Mouse (Mus musculus) yolk sac, embryonic 10.5 days (tissue): ENCODE measurements at regions not wholly inside any gene's neighbourhood (a gene's known extent, or its start where the extent isn't known, plus 50 kb on each side); places are given as distances from the start of the nearest gene placed in this dataset.

Source experiments
- DNase-seq: peaks from one replicate; pipeline ENCODE4 v3.0.0-alpha.2; 2017; ENCODE audit warnings: low spot score

DNA sequence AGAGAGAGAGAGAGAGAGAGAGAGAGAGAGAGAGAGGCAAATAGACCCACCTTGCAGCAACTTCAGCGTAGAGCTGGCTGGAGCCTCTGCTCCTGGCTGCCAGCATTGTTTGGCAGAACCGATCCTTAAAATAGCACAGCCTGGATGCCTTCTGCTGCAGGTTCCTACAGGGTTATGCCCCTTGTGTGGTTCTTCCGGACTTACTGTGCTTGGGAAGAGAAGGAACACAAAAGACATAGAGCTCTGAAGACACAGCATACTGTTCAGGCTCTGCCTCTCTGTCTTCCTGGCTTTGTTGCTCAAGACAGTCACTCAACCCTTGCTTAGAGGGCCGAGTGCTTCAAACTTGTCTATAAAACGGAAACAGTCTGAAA lies 86.2 kb upstream of the Slc25a26 start:
- DNase-seq = no peak

DNA sequence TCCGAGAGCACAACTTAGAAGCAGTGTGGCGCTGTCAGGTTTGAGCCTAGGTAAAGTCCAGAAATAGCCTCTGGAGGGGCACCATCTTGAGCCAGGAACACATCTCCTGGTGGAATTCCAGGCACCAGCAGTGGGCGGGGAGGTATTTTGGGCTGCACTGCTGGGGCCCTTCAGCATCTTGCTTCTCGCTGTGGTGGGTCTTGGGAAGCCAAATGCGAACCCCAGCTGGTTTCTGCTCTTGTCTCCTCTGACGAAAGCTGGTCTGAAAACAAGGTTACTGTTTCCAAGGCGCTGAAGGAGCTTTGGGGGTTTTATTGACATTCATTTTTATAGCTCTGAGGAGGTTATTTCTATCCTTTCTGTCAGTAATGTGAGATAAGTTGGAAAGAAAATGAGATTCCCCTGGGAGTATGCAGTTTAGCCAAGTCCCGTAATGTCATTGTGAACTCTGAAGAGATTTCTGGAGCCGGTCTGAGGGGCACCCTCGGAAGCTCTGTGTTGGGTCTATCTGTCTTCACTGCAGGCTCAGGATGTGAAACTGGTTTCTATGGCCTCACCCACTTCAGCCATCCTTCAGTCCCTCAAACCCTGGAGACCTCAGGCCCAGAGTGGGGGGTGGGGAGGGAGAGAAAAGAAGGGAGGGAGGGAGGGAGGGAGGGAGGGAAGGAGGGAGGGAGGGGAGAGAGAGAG lies 86.7 kb upstream of the Slc25a26 start:
- DNase-seq = no peak

DNA sequence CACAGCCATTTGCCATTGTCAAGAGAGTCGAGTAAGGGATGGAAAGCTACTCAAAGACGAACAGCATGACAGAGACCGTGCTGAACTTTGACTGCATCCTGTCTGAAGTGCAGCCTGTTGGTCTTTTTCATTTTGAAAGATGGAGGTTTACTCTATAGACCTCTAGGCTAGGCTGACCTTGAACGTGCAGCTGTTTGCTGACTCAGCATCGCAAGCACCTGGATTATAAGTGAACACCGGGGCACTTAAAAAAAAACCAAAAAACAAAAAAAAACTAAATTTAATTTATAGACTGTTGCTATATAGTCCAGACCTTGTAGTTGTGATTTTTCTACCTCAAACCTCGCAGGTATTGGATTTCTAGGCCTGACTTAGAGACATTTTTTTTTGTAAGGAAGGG lies 87.8 kb upstream of the Slc25a26 start:
- no peak for DNase-seq

DNA sequence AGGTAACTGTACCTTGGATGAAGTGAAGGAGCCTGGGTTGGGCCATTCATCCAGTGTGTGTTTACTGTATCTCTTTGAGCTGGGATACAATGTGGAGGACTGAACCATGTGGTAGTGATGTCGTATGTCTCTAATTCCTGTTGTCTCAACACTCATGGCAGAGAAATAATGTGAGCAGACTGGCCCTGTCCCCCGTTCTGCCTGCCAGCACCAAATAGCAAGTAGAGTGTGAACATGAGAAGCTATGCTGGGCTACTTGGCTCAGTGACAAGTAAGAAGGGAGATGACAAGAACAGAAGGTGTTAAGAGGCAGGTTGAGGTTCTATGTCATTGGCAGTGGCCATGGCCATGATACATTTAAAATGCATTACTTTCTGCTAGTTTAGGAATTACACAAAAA lies 89.7 kb upstream of the Slc25a26 start:
- DNase-seq = no peak

DNA sequence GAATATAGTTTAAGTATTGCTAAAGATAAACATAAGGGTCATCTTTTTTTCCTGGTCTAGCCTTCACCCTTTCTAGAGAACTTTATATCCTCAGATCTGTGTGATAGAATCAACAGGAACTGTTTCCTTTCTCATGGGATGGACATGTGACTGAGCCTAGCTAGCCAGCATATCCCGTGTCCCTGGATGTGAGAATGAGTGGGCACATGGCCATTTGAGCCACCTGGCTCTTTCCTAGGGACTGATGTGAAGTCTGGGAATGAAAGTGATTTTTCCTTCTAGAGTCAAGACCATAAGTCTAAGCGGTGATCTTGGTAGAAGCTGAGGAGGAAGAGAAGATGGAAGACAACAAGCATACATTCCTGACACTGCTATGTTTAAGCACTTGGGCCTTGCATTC lies 91.1 kb upstream of the Slc25a26 start:
- DNase-seq = no peak

DNA sequence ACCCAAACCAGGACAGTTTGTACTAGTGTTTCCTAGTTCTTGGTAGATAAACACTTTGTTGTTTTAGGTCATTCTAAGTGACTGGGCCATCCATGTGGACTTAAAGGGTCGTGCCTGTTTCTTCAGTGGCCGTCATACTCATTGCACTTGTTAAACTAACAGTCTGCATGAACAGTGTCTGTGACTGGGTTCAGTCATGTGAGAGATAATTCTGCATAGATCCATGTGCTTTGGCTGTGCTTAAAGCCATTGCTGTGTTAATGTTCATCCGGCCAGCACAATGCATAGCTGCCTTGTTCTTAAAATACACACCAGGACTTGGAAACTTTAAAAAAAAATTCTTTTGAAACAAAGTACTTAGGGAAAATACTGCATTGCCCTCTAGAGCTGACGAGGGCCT lies 92.4 kb upstream of the Slc25a26 start:
- DNase-seq = no peak

DNA sequence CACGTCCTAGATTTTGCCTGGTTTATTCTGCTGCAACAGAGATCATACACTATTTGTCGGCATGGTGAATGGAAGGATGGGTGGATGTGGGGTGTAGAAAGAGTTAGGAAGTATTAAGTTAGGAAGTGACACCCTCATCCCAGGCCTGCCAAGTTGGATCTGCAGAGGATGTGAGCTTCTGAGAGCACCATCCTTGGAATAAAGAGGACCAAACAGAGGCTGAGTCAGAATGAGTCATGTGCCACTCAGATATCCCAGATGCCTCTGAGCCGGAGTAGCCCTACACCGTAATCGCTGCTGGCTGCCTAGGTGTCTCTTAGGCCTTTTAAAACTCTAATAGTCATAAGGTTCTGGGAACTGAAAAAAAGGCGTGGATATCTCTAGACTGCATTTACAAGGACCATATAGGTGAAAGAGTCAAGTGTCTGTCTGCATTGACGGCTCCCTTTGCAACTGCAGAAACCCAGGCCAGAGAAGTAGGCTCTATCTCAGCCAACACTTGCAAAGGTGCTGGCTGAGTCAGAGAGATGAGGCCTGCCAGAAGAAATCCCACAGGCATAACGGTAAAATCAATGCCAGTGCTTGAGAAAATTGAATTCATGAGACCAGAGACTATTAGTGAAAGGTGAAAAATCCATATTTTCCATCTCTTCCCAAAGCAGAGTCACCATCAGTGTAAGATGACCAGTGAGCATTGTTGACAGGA lies 94.6 kb upstream of the Slc25a26 start:
- DNase-seq = no peak

DNA sequence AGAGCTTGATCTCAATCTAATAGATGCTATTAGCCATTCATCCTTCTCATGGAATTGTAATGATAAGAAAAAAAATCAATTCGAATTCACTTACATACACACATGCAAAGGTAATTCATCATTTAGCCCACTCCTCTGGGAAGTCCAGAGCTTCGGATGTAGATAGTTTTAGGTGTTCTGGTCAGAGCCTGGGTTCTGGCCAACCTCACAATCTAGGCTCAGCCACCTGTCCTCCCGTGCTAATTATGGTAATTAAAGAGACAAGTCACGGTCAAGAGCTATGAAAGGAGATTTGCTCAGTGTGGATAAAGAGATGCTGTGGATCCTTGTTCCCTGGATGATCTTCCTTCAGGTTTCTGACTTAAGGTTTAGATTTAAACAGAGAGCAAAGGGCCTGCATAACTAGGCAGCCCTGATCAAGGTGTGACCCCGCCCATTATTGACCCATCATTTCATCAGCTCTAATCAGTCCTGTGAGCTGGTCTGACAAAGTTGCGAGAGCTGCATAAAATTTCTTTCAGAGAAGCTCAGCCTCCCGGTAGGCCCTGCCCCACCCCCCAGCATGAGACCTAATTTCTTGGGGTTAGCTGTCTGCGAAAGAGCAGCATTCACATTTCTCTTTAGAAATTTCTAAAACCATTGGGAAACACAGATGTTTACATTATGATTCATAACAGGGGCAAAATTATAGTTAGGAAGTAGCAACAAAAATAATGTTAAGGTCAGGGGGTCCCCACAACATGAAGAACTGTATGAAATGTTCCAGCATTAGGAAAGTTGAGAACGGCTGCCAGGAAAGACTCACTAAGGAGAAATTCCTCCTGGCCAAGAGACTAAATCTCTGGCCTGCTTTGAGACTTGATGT lies 98.3 kb upstream of the Slc25a26 start:
- DNase-seq = no peak

DNA sequence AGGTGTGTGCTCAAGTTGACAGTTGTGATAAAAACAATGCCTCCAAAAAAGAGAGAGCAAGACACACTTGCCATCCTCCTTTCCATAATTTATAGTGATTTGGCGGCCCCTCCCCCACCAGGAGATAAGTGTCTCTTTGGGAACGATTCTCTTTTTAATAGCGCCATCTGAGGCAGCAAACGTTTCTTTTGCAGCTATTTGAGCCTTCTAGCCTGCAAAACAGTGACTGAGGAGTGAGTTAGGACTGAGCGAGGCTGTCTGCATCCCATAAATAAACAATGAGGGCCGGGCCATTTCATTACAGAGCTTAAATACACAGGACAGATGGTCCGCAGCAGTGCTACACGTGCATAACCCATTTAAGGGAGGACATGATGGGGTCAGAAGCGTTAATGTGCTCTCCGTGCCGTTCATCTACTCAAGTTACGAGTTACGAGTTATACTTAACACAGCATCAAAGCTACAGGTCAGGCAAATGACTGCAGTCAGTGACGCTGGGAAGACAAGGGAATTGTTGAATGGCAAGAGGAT lies 99.0 kb upstream of the Slc25a26 start:
- peak; percentile 5 for DNase-seq

DNA sequence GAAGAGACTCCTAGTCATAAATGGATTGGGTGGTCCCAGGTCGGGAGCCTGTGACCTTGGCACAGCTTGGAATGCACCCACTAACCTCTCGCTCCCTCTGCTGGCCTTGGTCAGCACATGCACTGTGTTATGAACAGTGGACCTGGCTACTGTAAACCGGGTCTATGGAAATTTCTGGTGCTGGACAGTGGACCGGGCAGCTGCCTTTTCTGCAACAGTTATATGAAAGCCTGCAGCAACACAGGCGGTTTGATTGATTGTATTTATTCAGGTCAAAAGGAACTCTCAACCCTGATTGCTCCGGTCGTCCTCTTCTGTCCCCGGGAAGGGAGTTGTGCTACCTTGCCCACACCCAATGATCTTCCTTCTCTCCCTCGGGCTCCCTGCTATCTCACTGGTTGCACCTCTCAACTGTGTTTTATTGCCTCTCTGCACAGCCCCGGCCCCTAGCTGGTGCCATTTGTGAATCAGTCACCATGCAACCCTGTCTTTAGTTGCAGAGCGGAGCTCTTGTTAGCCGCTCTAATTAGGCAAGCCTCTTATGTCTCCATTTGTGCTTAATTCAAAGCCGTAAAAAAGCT lies 99.6 kb upstream of the Slc25a26 start:
- DNase-seq = peak; percentile 42

DNA sequence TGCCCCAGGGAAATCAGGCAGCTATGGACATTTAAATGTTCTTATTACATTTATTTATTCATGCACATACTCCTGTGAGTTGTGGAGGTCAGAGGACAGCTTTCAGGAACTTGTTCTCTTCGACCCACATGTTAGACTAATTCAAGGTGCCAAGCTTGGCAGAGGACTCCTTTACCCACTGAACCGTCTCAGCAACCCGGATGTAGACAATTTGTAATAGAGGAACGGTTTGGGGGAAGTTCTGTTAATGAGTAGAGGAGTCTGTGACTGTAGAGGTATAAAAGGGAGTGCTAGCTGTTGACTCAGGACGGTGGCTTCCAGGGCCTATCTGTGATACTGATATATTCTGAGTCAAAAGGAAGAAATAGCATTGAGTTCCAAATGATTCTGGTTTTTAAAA lies 107.4 kb upstream of the Magi1 start:
- DNase-seq = peak; percentile 29

DNA sequence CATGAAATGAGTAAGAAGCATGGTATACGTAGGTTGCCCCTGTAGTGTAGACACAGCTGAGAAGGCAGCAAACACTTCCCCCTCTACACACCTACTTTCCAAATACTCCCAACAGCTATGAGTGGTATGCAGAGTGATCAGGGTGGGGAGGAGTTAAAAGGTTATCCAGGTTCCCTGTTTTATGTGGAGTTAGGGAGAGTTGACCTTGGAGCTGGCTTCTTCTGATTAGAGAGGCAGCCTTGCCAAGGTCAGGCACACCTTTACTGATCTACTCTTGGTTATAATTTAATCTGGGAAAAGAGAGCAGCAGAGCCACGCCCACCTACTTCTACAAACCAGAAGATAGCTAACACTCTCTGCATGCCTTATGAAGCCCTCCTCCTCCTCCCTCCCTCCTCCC lies 106.7 kb upstream of the Magi1 start:
- DNase-seq = peak; percentile 77

DNA sequence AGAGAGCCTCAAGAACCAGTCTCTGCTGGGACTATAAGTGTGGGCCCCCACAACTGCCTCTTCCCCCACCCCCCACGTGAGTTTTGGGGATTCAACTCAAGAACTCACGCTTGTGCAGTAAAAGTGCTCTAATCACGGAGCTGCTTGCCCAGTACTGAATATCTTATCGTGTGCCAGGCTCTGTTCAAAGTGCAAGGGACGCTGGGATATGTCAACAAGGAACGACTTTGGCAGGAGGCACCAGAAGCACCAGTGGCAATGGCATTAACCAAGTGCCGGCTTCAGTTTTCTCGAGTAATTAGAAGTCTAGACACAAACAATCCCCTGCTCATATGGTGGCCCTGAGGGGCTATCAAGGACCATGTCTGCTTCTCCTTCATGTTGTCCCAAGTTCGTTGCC lies 106.0 kb upstream of the Magi1 start:
- no peak for DNase-seq

DNA sequence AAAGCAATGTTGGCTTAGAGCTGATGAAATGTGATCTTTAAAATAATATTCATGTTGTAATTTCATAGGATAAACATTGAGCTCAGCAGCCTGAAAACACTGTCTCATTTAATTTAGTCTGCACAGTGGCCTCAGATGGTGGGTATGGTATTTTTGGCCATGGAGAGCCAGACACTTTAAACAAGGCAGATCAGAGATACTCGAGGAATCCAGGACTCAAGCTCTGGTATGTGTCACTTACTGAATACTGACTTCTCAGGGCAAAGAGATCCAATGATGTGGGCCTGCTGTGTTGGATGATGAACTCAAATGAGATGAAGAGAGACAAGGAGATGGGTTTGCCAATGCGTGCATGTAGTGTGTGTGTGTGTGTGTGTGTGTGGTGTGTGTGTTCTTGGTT lies 103.9 kb upstream of the Magi1 start:
- DNase-seq = no peak

DNA sequence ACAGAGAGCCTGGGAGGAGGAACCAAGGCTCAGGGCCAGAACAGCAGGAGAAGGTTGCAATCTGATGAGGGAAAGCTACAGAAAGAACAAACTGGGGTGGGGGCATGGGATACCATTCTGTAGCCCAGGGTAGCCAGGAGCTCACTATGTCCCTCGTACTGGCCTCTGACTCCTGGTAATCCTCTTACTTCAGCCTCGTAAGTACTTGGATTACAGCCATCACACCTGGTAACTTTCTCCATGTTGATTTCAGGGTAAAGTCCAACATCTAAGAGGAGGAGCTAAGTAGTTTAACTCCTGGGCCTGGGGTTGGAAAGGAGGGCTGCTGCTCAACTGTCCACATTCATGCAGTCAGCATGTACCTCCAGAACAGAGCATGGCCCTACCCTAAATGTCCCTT lies 101.8 kb upstream of the Magi1 start:
- no peak for DNase-seq

DNA sequence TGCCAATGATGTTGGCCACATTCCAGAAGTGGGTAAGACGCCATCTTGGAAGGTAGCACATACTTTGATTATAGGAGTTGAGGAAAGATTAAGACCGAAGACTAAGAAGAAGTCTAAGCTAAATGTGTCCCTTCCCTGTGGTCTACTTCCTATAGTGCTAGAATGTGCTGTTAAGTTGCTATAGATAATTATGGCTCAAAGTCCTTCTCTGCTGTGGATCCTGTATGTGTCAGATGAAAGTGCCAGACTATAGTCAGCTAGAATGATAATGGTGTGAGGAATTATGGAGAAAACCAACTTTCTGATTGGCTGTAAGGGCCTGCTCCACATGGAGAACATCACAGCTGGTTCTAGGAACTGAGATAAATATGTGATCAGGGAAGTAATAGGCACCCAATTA lies 86.3 kb upstream of the Magi1 start:
- no peak for DNase-seq

DNA sequence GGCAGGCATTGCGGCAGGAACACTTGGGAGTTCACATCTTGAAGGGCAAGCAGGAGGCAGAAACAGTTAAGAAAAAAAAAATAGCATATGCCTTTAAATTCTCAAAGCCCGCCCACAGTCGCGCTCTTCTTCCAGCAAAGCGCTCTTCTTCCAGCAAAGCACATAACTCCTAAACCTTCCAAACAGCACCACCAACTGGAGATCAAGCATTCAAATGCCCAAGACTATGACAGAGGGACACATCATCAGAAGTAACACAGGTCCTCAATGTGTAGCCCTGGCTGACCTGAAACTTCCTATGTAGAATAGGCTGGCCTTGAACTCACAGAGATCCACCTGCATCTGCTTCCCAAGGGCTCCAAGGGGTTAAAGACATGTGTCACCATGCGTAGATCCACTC lies 80.2 kb upstream of the Magi1 start:
- DNase-seq = peak; percentile 25

DNA sequence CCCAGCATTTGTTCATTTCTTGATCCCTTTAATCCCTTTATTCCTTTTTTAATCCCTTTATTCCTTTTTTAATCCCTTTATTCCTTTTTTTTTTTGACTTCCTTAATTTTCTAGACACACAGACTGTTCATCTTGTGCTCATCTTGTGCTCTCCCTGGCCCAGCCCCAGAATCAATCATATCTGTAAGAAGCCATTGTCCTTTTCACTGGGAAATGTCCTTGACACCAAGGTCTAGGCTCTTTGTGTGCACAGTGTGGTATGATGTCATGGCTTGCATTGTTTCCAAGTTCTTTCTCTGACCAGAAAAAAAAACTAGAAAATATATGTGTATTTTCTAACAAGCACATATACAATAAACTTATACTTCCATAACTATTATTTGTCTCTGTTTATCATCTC lies 78.9 kb upstream of the Magi1 start:
- no peak for DNase-seq

DNA sequence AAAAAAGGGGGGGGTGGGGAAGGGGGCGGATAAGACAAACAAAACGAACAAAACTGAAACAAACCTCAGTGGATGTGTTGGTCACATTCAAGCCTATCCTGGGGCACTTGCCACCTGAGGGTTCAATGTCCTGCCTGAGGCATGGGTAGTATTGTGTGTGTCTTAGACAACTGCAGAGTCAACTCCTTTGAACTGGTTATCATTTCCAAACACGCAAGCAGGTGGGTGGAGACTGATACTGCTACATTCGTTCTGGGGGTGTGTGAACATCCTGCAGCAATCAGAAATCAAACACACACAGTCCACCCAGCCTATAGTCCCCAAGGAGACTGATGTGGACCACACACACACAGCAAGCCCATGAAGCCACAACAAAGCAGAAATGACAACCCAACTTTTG lies 73.9 kb upstream of the Magi1 start:
- DNase-seq = peak; percentile 51

DNA sequence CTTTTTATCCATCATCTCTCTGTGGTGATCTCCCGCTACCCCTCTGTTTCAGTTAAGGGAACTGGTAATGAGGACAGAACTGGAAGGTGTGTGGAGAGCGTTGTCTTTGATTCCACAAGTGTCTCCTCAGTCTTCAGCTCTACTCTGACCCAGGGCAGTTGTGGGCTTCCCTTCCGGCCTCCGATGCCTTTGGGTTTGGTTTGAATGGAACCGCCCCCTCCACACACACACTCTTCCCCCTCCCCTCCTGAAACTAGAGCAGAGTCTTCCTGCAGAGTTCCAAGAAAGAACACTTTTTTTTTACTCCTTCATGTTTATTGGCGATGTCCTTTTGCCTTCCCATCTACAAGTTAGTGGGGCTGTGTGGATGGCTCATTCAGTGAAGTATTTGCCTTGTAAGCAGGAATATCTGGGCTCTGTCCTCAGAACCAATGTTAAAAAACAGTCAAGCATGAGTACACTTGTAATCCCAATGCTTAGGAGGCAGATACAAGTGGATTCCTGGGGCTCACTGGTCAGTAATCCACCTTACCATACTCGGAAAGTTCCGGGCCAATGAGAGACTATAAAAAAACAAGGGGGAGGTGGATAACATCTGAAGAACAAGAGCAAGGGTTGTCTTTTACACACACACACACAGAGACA lies 70.9 kb upstream of the Magi1 start:
- peak; percentile 29 for DNase-seq

DNA sequence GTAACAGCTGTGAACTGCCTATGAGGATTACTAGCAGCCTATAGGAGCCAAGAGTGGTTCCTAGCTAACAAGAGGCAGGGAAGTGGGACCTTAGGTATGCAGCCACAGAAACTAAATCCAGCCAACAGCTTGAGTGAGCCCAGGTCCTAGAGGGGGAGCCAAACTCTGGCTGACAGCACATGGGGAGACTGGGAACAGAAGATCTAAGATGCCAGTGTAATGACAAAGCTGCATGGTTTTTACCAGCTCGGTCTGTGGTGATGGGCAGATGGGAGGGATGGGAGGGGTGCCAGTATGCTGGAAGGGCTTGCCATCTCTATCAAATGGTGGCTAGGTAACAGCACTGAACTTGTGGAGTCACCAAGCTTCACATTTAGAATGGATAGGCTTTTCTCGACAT lies 60.6 kb upstream of the Magi1 start:
- no peak for DNase-seq

DNA sequence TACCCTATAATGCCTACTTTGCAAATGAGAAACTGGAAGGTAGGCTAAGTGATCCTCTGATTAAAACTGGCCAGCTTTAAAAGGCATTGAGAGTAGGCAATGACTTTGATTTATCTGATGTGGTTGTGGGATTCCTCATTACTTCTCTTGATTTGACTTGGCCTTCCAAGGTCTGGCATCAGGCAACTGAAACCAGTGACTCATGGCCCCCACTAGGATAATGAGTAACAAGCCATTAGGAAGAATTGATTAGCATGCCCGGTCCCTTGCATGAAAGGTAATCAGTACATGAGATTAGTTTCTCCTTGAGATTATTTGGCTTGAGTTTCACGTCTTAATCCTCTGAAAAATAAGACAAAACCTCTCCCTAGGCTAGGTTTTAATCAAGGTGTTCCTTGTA lies 56.8 kb upstream of the Magi1 start:
- DNase-seq = no peak
